Mouse (Mus musculus) lung, embryonic 14.5 days (tissue): Measurements from ENCODE around the gene Pate2. TPM values are rescaled to one million over a fixed set of nuclear protein-coding genes. Genes with fewer than 3 reads are reported as not detected.

Source experiments
- ATAC-seq: fragments of 200-750 bp; cut with Nextera tagmentation; 2 replicates; pipeline ENCODE4 v1.8.0; 2017; ENCODE audit warnings: mild to moderate bottlenecking, moderate TSS enrichment, moderate library complexity; ENCODE audit not compliant: insufficient read depth
- DNase-seq: peaks from one replicate; pipeline ENCODE4 v3.0.0-alpha.2; 2015
- H3K27ac ChIP-seq: fragments of 300-500 bp; sonication (generic); 2 replicates; pipeline ENCODE4 v1.5.1; 2014; ENCODE audit warnings: low read depth, mild to moderate bottlenecking, moderate library complexity
- H3K27me3 ChIP-seq: fragments of 300-500 bp; sonication (generic); 2 replicates; pipeline ENCODE4 v1.6.1; 2014; ENCODE audit warnings: low read length, control low read depth; ENCODE audit not compliant: insufficient read depth
- H3K36me3 ChIP-seq: fragments of 300-500 bp; sonication (generic); 2 replicates; pipeline ENCODE4 v1.6.1; 2014; ENCODE audit warnings: control low read depth; ENCODE audit not compliant: insufficient read depth
- H3K4me1 ChIP-seq: fragments of 300-500 bp; sonication (generic); 2 replicates; pipeline ENCODE4 v1.6.1; 2014; ENCODE audit warnings: antibody characterized with exemption, control low read depth; ENCODE audit not compliant: insufficient read depth
- H3K4me2 ChIP-seq: fragments of 300-500 bp; sonication (generic); 2 replicates; pipeline ENCODE4 v1.6.1; 2014; ENCODE audit warnings: mild to moderate bottlenecking
- H3K4me3 ChIP-seq: fragments of 300-500 bp; sonication (generic); 2 replicates; pipeline ENCODE4 v1.5.1; 2014; ENCODE audit warnings: low read depth, low read length
- H3K9ac ChIP-seq: fragments of 300-500 bp; sonication (generic); 2 replicates; pipeline ENCODE4 v1.6.1; 2014
- H3K9me3 ChIP-seq: fragments of 300-500 bp; sonication (generic); 2 replicates; pipeline ENCODE4 v1.6.1; 2016; ENCODE audit warnings: low read depth, low read length, control low read depth
- CTCF ChIP-seq: IDR thresholded peaks from 2 replicates; pipeline ENCODE4 v1.5.1; 2016; ENCODE audit warnings: antibody characterized with exemption, low read depth
- WGBS: fragments of 180-500 bp; shearing (Covaris S2); extraction: QIAGEN DNeasy Blood & Tissue Kit; methylation state at CpG from one replicate; pipeline ENCODE4 v1.1.7; 2014; 5-methylcytosine and 5-hydroxymethylcytosine counted together
- polyA plus RNA-seq: library from polyadenylated mRNA; unstranded; fragments of >200 nt; fragmentation: Nextera tagmentation; extraction: Ambion mirVana; gene quantifications from 2 replicates; pipeline ENCODE4 v1.2.1, GENCODE M21; 2014

Pate2 gene
- polyA plus RNA-seq, 1 experiment from 2014 or later, result 0.42 TPM

DNA sequence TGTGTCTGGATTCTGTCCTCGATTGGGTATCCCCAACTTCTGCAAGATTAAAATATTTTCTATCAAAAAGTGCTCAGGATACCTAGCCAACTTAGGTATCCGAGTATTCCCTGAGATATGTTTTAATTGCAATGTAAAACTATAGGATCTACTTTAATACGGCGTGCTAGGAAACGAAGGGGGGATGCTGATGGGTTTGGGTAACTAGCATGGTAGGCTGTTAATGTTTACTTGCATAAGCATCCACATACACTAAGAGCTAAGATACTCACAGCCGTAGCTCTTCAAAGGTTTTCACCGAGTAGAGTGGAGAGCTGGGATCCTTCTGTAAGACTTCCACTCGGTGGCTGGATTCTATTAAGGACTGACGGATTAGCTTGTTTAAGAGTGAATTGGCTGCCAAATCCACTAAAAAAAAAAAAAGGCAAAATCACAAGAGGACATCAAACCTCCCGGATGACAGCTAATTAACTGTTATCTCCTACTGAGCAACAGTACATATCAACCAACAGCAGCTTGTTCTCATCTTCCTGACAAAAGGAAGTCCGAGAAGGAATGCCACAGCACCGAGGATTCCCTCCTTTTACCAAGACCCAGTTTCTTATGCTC lies 13.5 kb upstream of the Pate2 start:
- Histone ChIP-seq H3K9me3 (no peaks in the 10 kb centered on the region), H3K9ac (no peak overlapping the region), H3K27me3 (0 out of 2 replicates have a peak, but pooled peaks cover 5% of the 10 kb centered on the region), H3K4me3 (no peak overlapping the region), H3K4me2 (no peak overlapping the region; the same call in 1 of the 2 replicates), H3K36me3 (peaks cover 8% of the 10 kb centered on the region), H3K4me1 (0 out of 2 replicates have a peak, but pooled peaks cover 5% of the 10 kb centered on the region), H3K27ac (no peak overlapping the region)
- no peak for TF ChIP-seq CTCF
- 45% methylated on average over 12 of the region's 12 CpGs for WGBS
- DNase-seq (peak; percentile 78), ATAC-seq (peak; percentile 22; the same call in 1 of the 2 replicates)

DNA sequence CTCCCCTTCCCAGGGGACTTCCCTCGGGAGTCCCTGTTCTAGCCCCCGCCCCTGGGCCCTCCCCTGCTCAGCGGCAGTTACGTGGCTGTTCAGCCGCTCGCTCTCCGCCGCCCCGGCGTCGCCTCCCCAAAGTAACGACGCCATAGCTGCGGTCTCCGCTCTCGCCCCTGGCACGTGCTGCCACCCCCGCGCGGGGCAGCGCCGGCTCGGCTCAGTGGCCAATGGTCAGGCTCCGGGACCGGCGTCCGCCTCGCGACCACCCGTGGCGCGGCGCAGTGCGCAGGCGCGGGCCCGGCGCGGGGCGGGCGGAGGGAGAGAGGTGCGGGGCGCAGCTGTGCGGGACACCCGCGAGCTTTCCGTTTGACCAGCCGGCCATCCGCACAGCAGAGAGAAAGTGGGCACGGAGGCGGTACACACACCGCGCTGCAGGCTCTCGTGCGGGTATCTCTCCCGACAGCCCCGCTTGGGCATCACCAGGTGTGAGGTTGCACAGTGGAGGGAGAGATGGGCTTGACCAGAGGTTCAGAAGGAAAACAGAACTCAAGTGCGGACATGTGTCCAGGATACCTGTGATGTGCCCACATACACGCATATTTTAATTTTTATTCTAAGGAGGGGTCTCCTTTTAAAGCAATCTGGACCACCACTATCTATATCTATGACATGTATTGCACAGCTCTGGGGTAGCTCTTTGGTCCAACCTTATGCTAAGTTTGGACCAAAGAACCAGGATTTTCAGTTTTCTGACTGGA lies 11.7 kb upstream of the Pate2 start, which contains the start of the genes Ddx25 and Pus3:
TSS of gene Ddx25 (minus strand) at position 272 of the 752 bp plus-strand sequence.
TSS of gene Pus3 (plus strand) at position 339 of the 752 bp plus-strand sequence.
- TF ChIP-seq CTCF, result no peak
- Histone ChIP-seq H3K27me3 (0 out of 2 replicates have a peak, but pooled peaks cover 5% of the 10 kb centered on the region), H3K36me3 (peaks cover 19% of the 10 kb centered on the region), H3K4me1 (0 out of 2 replicates have a peak, but pooled peaks cover 5% of the 10 kb centered on the region), H3K4me2 (peak within 1 kb of the TSS; percentile 96), H3K9ac (peak within 1 kb of the TSS; percentile 56), H3K27ac (0 out of 2 replicates have a peak within 1 kb of the TSS, but pooled peaks have one; percentile 15), H3K4me3 (peak within 1 kb of the TSS; percentile 53), H3K9me3 (no peaks in the 10 kb centered on the region)
- WGBS, result under 1% methylated on average over 59 of the region's 59 CpGs
- ATAC-seq, result peak; percentile 72
- DNase-seq, result peak; percentile 65

GRCm38 (mm10) chr9:35559009-35559890 lies 10.8 kb upstream of the Pate2 start:
- H3K4me3 ChIP-seq, result peak overlapping the region; percentile 53
- H3K9me3 ChIP-seq, result no peaks in the 10 kb centered on the region
- 2% methylated on average over 31 of the region's 31 CpGs for WGBS
- H3K4me2 ChIP-seq, result peak overlapping the region; percentile 96
- H3K36me3 ChIP-seq, result peaks cover 22% of the 10 kb centered on the region
- 0 out of 2 replicates have a peak overlapping the region, but pooled peaks have one; percentile 15 for H3K27ac ChIP-seq
- 0 out of 2 replicates have a peak, but pooled peaks cover 5% of the 10 kb centered on the region for H3K27me3 ChIP-seq
- ATAC-seq, result peak; percentile 91
- H3K9ac ChIP-seq, result peak overlapping the region; percentile 56
- peak; percentile 95 for DNase-seq
- H3K4me1 ChIP-seq, result 0 out of 2 replicates have a peak, but pooled peaks cover 5% of the 10 kb centered on the region
- TF ChIP-seq CTCF, result no peak

DNA sequence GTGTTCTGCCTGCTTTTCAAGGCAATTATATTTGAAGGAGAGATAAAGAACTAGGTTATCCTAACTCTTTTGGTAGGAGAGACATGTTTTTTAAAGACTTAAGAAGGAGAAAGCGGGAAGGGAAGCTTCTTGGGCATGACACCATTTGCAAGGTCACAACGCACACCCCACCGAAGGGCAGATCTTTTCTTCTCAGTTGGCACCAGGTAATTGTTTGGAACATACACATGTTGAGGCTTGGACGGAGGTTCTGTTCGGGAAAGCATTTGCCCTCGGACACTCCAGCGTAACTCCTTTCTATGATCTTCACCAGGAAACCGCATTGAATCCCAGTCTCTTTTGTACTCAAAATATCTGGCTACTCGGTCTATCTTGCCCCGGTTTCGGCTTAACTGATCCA lies 9.0 kb upstream of the Pate2 start:
- H3K27ac ChIP-seq, result no peak overlapping the region
- H3K27me3 ChIP-seq, result 0 out of 2 replicates have a peak, but pooled peaks cover 5% of the 10 kb centered on the region
- no peak for TF ChIP-seq CTCF
- WGBS, result 94% methylated on average over 11 of the region's 11 CpGs
- peaks cover 38% of the 10 kb centered on the region for H3K36me3 ChIP-seq
- 0 out of 2 replicates have a peak, but pooled peaks cover 5% of the 10 kb centered on the region for H3K4me1 ChIP-seq
- H3K9me3 ChIP-seq, result no peaks in the 10 kb centered on the region
- ATAC-seq (no peak), DNase-seq (no peak)
- no peak overlapping the region for H3K9ac ChIP-seq
- H3K4me2 ChIP-seq, result no peak overlapping the region
- H3K4me3 ChIP-seq, result no peak overlapping the region

- Histone ChIP-seq H3K4me2 (no peak overlapping the region), H3K4me1 (0 out of 2 replicates have a peak, but pooled peaks cover 5% of the 10 kb centered on the region), H3K9me3 (no peaks in the 10 kb centered on the region), H3K9ac (no peak overlapping the region), H3K27ac (no peak overlapping the region), H3K27me3 (0 out of 2 replicates have a peak, but pooled peaks cover 5% of the 10 kb centered on the region), H3K4me3 (no peak overlapping the region), H3K36me3 (peaks cover 43% of the 10 kb centered on the region)
- DNase-seq (no peak), ATAC-seq (no peak)
- WGBS, result 84% methylated on average over 6 of the region's 6 CpGs
- no peak for TF ChIP-seq CTCF
These were observed 8.5 kb upstream of the Pate2 start for GRCm38 (mm10) chr9:35561583-35561982.

- no peak for DNase-seq
- peaks cover 58% of the 10 kb centered on the region for H3K36me3 ChIP-seq
- 0 out of 2 replicates have a peak, but pooled peaks cover 5% of the 10 kb centered on the region for H3K4me1 ChIP-seq
- H3K4me3 ChIP-seq, result no peak overlapping the region
- no peaks in the 10 kb centered on the region for H3K9me3 ChIP-seq
- no peaks in the 10 kb centered on the region for H3K27me3 ChIP-seq
- H3K27ac ChIP-seq, result peak overlapping the region; percentile 36; the same call in 1 of the 2 replicates
- 88% methylated on average over 5 of the region's 5 CpGs for WGBS
- no peak overlapping the region for H3K9ac ChIP-seq
- ATAC-seq, result no peak
- no peak for TF ChIP-seq CTCF
- no peak overlapping the region for H3K4me2 ChIP-seq
These were observed 5.4 kb upstream of the Pate2 start for GRCm38 (mm10) chr9:35564536-35565240.
